Mouse (Mus musculus): ENCODE measurements around the gene Tcf7l2. TPM values are rescaled to one million over a fixed set of nuclear protein-coding genes. Genes with fewer than 3 reads are reported as not detected.
A peak's percentile ranks its signal among the peaks of the same experiment; 100 is the strongest.

Gene Tcf7l2
- total and polyA plus RNA-seq, 3 experiments, result 2.3 to 16.9 (median 13.0) TPM

DNA sequence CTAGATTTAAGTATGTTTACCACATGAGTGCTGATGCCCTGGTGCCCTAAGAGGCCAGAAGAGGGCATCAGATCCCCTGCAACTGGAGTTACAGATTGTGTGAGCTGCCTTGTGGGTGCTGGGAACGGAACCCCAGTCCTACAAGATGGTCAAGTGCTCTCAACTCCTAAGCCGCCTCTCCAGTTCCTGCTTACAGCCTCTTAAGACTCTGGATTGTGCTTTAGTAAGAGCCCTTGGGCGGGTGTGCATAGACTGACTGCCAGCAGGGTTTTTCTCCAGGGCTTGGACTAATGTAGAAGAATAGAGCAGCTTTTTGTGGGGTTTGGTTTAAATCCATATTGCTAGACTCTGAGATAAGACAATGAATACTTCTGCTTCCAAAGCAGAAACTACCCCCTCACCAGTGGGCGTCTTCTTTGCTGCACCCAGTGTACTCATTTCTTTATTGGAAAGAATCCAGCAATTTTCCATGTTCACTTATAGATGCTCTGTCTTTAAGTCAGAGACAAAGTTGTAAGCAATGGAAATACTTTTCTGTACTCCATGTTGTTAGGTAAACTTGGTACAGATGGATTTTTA is 92.3 kb downstream of the Tcf7l2 start:
- 0 out of 2 replicates have a peak, but pooled peaks cover 5% of the 10 kb centered on the region for H3K9me3 ChIP-seq (replicated peaks)
- TF ChIP-seq GATA1 (IDR thresholded peaks at IDR 0.05; ENCODE audit: borderline replicate concordance, low read length) (no peak), GATA2 (IDR thresholded peaks at IDR 0.05; ENCODE audit: borderline replicate concordance, low read depth, low read length) (no peak), POLR2AphosphoS5 (IDR thresholded peaks at IDR 0.05; ENCODE audit: insufficient replicate concordance, low read depth, low read length) (no peak), CTCF (IDR thresholded peaks at IDR 0.05; ENCODE audit: low read depth, low read length) (no peak), TAL1 (conservative IDR thresholded peaks at IDR 0.05; ENCODE audit: low read depth, low read length) (no peak)
- ATAC-seq (ENCODE audit: extremely low read depth, insufficient number of reproducible peaks, low FRiP score, poor library complexity, severe bottlenecking) (no peak), DNase-seq (ENCODE audit: low spot score) (no peak)
- no peaks in the 10 kb centered on the region for H3K36me3 ChIP-seq (replicated peaks)
- H3K4me3 ChIP-seq (ENCODE audit: low read depth, low read length), result no peak overlapping the region
- H3K4me1 ChIP-seq (ENCODE audit: insufficient read depth, low read depth, low read length), result peaks cover 5% of the 10 kb centered on the region
- peaks cover 11% of the 10 kb centered on the region; the same call in 1 of the 2 replicates for H3K27me3 ChIP-seq (ENCODE audit: insufficient read depth, low read length)

DNA sequence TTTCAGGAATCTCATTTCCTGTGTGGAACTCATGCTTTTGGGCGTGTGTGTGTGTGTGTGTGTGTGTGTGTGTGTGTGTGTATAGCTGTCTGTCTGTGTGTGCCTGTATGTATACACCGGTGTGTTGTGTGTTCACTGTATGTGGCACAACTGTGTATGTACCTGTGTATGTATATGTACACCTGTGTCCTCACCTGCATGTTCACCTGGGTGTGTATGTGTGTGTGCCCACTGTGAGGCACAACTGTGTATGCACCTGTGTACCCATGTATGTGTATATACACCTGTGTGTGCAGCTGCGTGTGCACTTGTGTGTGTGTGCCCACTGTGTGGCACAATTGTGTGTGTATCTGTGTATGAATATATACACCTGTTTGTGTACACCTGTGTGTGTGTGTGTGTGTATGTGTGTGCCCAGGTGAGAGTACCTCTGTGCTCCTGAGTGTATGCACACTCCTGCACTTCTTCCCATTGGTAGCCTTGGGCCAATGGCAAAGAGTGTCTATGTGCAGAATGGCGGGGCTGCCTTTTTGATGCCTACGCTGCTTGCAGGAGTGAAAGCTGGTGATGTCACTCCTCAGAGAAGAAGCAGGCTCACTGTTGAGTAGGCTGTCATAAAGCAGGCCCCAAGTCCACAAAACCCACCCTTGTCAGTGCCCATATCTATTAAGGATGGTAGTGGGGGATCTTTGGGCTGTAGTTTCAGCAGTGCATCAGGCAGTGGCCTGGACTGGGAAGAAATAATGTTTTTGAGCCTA is 95.5 kb downstream of the Tcf7l2 start:
- no peak for ATAC-seq (ENCODE audit: extremely low read depth, insufficient number of reproducible peaks, low FRiP score, poor library complexity, severe bottlenecking)
- TF ChIP-seq GATA2 (IDR thresholded peaks at IDR 0.05; ENCODE audit: borderline replicate concordance, low read depth, low read length) (no peak), TAL1 (conservative IDR thresholded peaks at IDR 0.05; ENCODE audit: low read depth, low read length) (no peak), GATA1 (IDR thresholded peaks at IDR 0.05; ENCODE audit: borderline replicate concordance, low read length) (no peak), POLR2AphosphoS5 (IDR thresholded peaks at IDR 0.05; ENCODE audit: insufficient replicate concordance, low read depth, low read length) (no peak), CTCF (IDR thresholded peaks at IDR 0.05; ENCODE audit: low read depth, low read length) (no peak)
- Histone ChIP-seq H3K4me3 (ENCODE audit: low read depth, low read length) (peak overlapping the region; percentile 18; the same call in 1 of the 2 replicates), H3K36me3 (replicated peaks) (no peaks in the 10 kb centered on the region), H3K27me3 (ENCODE audit: insufficient read depth, low read length) (peaks cover 23% of the 10 kb centered on the region), H3K4me1 (ENCODE audit: insufficient read depth, low read depth, low read length) (no peaks in the 10 kb centered on the region), H3K9me3 (replicated peaks) (0 out of 2 replicates have a peak, but pooled peaks cover 5% of the 10 kb centered on the region)
- DNase-seq (ENCODE audit: low spot score), result no peak

GRCm38 (mm10) chr19:55837924-55838323 is 96.3 kb downstream of the Tcf7l2 start:
- Histone ChIP-seq H3K4me1 (ENCODE audit: insufficient read depth, low read depth, low read length) (no peaks in the 10 kb centered on the region), H3K27me3 (ENCODE audit: insufficient read depth, low read length) (peaks cover 24% of the 10 kb centered on the region), H3K9me3 (replicated peaks) (0 out of 2 replicates have a peak, but pooled peaks cover 5% of the 10 kb centered on the region), H3K36me3 (replicated peaks) (no peaks in the 10 kb centered on the region), H3K4me3 (ENCODE audit: low read depth, low read length) (no peak overlapping the region)
- no peak for TF ChIP-seq GATA2 (IDR thresholded peaks at IDR 0.05; ENCODE audit: borderline replicate concordance, low read depth, low read length)
- ATAC-seq (ENCODE audit: extremely low read depth, insufficient number of reproducible peaks, low FRiP score, poor library complexity, severe bottlenecking) (no peak), DNase-seq (ENCODE audit: low spot score) (no peak)

- Histone ChIP-seq H3K4me3 (ENCODE audit: low read depth, low read length) (no peak overlapping the region), H3K9me3 (replicated peaks) (0 out of 2 replicates have a peak, but pooled peaks cover 5% of the 10 kb centered on the region), H3K4me1 (ENCODE audit: insufficient read depth, low read depth, low read length) (no peaks in the 10 kb centered on the region), H3K36me3 (replicated peaks) (no peaks in the 10 kb centered on the region), H3K27me3 (ENCODE audit: insufficient read depth, low read length) (peaks cover 24% of the 10 kb centered on the region)
- TF ChIP-seq TAL1 (conservative IDR thresholded peaks at IDR 0.05; ENCODE audit: low read depth, low read length) (no peak), CTCF (IDR thresholded peaks at IDR 0.05; ENCODE audit: low read depth, low read length) (no peak), GATA1 (IDR thresholded peaks at IDR 0.05; ENCODE audit: borderline replicate concordance, low read length) (no peak), GATA2 (IDR thresholded peaks at IDR 0.05; ENCODE audit: borderline replicate concordance, low read depth, low read length) (no peak), POLR2AphosphoS5 (IDR thresholded peaks at IDR 0.05; ENCODE audit: insufficient replicate concordance, low read depth, low read length) (no peak)
- DNase-seq (ENCODE audit: low spot score), result no peak
- ATAC-seq (ENCODE audit: extremely low read depth, insufficient number of reproducible peaks, low FRiP score, poor library complexity, severe bottlenecking), result no peak
Measured at GRCm38 (mm10) chr19:55838389-55839035, 96.9 kb downstream of the Tcf7l2 start.

DNA sequence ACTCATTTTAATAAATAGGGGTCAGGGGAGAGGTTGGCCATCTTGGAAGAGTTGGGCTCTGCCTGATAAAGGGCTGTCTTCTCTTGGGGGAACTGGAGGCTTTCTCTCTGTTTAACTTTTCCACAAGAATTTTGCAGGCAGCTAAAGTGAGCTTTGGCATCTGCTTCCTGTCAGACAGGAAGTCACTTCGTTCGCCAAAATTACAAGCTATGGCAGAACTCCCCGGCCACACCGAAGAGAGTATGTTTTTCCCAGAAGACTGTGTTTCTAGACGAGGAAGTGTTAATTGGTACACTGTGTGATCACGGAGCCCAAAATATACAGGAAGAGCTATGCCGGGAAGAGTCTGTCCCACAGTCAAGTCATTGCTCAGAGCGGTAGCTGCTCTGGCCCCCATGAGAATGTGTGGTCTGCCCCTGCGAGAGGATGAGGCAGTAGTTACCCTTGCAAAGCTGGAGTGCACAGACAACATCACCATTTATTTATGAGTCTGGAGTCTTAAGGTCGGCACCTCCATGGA is 97.5 kb downstream of the Tcf7l2 start:
- ATAC-seq (ENCODE audit: extremely low read depth, insufficient number of reproducible peaks, low FRiP score, poor library complexity, severe bottlenecking) (no peak), DNase-seq (ENCODE audit: low spot score) (no peak)
- Histone ChIP-seq H3K27me3 (ENCODE audit: insufficient read depth, low read length) (peaks cover 27% of the 10 kb centered on the region), H3K36me3 (replicated peaks) (no peaks in the 10 kb centered on the region), H3K9me3 (replicated peaks) (0 out of 2 replicates have a peak, but pooled peaks cover 4% of the 10 kb centered on the region), H3K4me1 (ENCODE audit: insufficient read depth, low read depth, low read length) (no peaks in the 10 kb centered on the region), H3K4me3 (ENCODE audit: low read depth, low read length) (no peak overlapping the region)
- TF ChIP-seq GATA1 (IDR thresholded peaks at IDR 0.05; ENCODE audit: borderline replicate concordance, low read length), result no peak
- no peak for TF ChIP-seq GATA2 (IDR thresholded peaks at IDR 0.05; ENCODE audit: borderline replicate concordance, low read depth, low read length)
- TF ChIP-seq CTCF (IDR thresholded peaks at IDR 0.05; ENCODE audit: low read depth, low read length), result no peak
- no peak for TF ChIP-seq TAL1 (conservative IDR thresholded peaks at IDR 0.05; ENCODE audit: low read depth, low read length)
- TF ChIP-seq POLR2AphosphoS5 (IDR thresholded peaks at IDR 0.05; ENCODE audit: insufficient replicate concordance, low read depth, low read length), result no peak

Data from G1E (cell line).